Comparison of ENCODE assay signal across 10 mouse cellular contexts in genomic region chr11:119176389-119177179, GRCm38 (mm10). TPM values are rescaled to one million over a fixed set of nuclear protein-coding genes. Genes with fewer than 3 reads are reported as not detected.
A peak's percentile ranks its signal among the peaks of the same experiment; 100 is the strongest.
DNase-seq lines count a peak whose midpoint lies in the region; ATAC-seq lines count a peak whose summit lies in the region.
"Had no signal": no experiment of that assay in that cellular context is flagged by ENCODE, and none has a peak within 500 bp of the region (broad histone marks: within the 10 kb centered on the region; RNA-seq: fewer than 3 reads in every experiment).

No protein-coding gene starts in this region.

- H3K4me1 ChIP-seq in intestine, embryonic 16.5 days (ENCODE audit: control insufficient read depth, insufficient read depth, low read length): peaks cover 9% of the 10 kb centered on the region
- H3K4me1 ChIP-seq in limb, embryonic 12.5 days (replicated peaks): peaks cover 57% of the 10 kb centered on the region

- H3K9ac ChIP-seq in intestine, embryonic 16.5 days (ENCODE audit: low read depth, low read length): no peak overlapping the region
- peak overlapping the region; percentile 44; the same call in 1 of the 2 replicates for H3K9ac ChIP-seq in limb, embryonic 12.5 days (replicated peaks)

- 57% methylated on average over 27 of the region's 27 CpGs for WGBS in intestine, embryonic 16.5 days
- WGBS in limb, embryonic 12.5 days: 17% methylated on average over 27 of the region's 27 CpGs

- H3K9me3 ChIP-seq in intestine, embryonic 16.5 days (ENCODE audit: control insufficient read depth, low read length): no peaks in the 10 kb centered on the region
- H3K9me3 ChIP-seq in limb, embryonic 12.5 days: peaks cover 6% of the 10 kb centered on the region; the same call in 1 of the 2 replicates

- H3K27ac ChIP-seq in intestine, embryonic 16.5 days (ENCODE audit: low read length): no peak overlapping the region
- 0 out of 2 replicates have a peak overlapping the region, but pooled peaks have one; percentile 35 for H3K27ac ChIP-seq in limb, embryonic 12.5 days
- H3K27ac ChIP-seq: macrophage had no signal

- ATAC-seq in intestine, embryonic 16.5 days: peak; percentile 36; the same call in 1 of the 2 replicates
- ATAC-seq in limb, embryonic 12.5 days (ENCODE audit: insufficient number of reproducible peaks, insufficient read depth, low FRiP score, low TSS enrichment, low read depth): 0 out of 2 replicates have a peak, but pooled peaks have one; percentile 40

- no peak overlapping the region for H3K4me2 ChIP-seq in intestine, embryonic 16.5 days (ENCODE audit: low read depth, low read length)
- peak overlapping the region; percentile 39 for H3K4me2 ChIP-seq in limb, embryonic 12.5 days

- H3K36me3 ChIP-seq in intestine, embryonic 16.5 days (ENCODE audit: control insufficient read depth, insufficient read depth, low read length): peaks cover 6% of the 10 kb centered on the region; the same call in 1 of the 2 replicates
- H3K36me3 ChIP-seq in limb, embryonic 12.5 days: peaks cover 13% of the 10 kb centered on the region; the same call in 1 of the 2 replicates

- no peak overlapping the region for H3K4me3 ChIP-seq in intestine, embryonic 16.5 days (ENCODE audit: low read length)
- H3K4me3 ChIP-seq in limb, embryonic 12.5 days (replicated peaks): 0 out of 2 replicates have a peak overlapping the region, but pooled peaks have one; percentile 9

- H3K27me3 ChIP-seq in intestine, embryonic 16.5 days (replicated peaks; ENCODE audit: control insufficient read depth, insufficient read depth, low read length): no peaks in the 10 kb centered on the region
- no peaks in the 10 kb centered on the region; the same call in 1 of the 2 replicates for H3K27me3 ChIP-seq in limb, embryonic 12.5 days

- peak; percentile 59 for DNase-seq in adrenal gland, postnatal 14 days
- no peak for DNase-seq in adrenal gland, postnatal 4 days (ENCODE audit: low spot score in 2 of 2)
- DNase-seq in retina, postnatal 1 day: peak; percentile 66
- no peak for DNase-seq in lung, postnatal 4 days
- no peak for DNase-seq in spleen, adult 12 weeks (ENCODE audit: low spot score)
- no peak for DNase-seq in layer of hippocampus, adult 9-10 months (ENCODE audit: low spot score)
- DNase-seq: layer of hippocampus, adult 9-11 months had no signal

RNA-seq across cellular contexts. Expression of gene Tbc1d16, which starts 51.7 kb away (rescaled TPM):
- 18.1 and 18.7 TPM in 2 replicates for total RNA-seq in adrenal gland, postnatal 14 days (2021)
- 10 to 100 TPM; 25.9 to 29.7 TPM for total RNA-seq in adrenal gland, postnatal 4 days (2021)
- polyA plus RNA-seq in intestine, embryonic 16.5 days (2015; fragmentation: Nextera tagmentation; extraction: Ambion mirVana): 11.0 and 12.7 TPM in 2 replicates
- 17.4 and 22.2 TPM in 2 replicates for polyA plus RNA-seq in limb, embryonic 12.5 days (2016; fragmentation: Nextera tagmentation; extraction: Ambion mirVana)

RNA-seq across cellular contexts. Expression of gene Ccdc40, which starts 51.8 kb away (rescaled TPM):
- total RNA-seq in adrenal gland, postnatal 14 days (2021): 0.44 and 0.45 TPM in 2 replicates
- 1 to 10 TPM; 2.0 to 2.6 TPM for total RNA-seq in adrenal gland, postnatal 4 days (2021)
- polyA plus RNA-seq in intestine, embryonic 16.5 days (2015; fragmentation: Nextera tagmentation; extraction: Ambion mirVana): 1.4 and 2.8 TPM in 2 replicates
- polyA plus RNA-seq in limb, embryonic 12.5 days (2016; fragmentation: Nextera tagmentation; extraction: Ambion mirVana): 8.7 and 8.8 TPM in 2 replicates

Comparison
In these comparisons a context has a peak if more than half of its experiments do, and no peak if none do; other contexts are left out.
1. DNase-seq: peak in adrenal gland, postnatal 14 days (single experiment) and retina, postnatal 1 day (single experiment); none in adrenal gland, postnatal 4 days (0 of 2), lung, postnatal 4 days (0 of 2), spleen, adult 12 weeks (single experiment) and layer of hippocampus, adult 9-10 months (single experiment).